Mouse (Mus musculus): ENCODE measurements around the gene Rbms3.

Gene Rbms3

DNA sequence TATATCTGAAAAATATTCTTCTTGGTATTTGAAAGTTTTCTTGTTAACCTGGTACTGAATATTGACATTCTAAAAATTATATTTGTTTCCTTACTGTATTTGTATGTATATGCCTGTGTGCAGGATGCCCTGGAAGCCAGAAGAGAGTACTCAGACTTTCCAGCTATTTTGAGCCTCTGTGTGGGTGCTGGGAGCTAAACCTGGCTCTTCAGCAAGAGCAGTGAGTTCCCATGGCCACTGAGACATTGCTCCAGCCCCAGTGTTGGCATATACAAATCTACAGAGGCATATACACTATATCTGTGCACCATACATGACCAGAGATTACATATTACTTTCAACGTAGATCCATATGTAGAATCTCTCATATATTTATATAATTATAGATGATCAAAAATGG, 581.1 kb downstream of the Rbms3 start:
- no peak for DNase-seq (ENCODE audit: low read depth, low spot score)

DNA sequence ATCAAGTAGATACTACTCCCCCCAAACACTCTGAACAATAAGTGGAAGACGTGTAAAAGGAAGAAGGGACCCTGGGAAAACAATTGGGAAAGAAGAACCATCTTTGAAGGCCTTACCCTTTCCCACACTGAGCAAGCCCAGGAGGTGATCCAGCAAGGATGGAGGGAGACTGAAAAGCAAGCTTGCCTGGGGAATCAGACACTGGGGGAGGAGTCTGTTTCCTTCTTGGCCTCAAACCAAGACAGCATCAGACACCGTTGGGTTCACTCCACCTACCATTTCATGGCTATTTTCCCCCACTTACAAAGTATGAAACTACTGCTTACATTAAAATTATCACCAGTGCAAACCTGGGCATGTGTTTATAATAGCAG, 587.7 kb downstream of the Rbms3 start:
- DNase-seq (ENCODE audit: low read depth, low spot score), result no peak

DNA sequence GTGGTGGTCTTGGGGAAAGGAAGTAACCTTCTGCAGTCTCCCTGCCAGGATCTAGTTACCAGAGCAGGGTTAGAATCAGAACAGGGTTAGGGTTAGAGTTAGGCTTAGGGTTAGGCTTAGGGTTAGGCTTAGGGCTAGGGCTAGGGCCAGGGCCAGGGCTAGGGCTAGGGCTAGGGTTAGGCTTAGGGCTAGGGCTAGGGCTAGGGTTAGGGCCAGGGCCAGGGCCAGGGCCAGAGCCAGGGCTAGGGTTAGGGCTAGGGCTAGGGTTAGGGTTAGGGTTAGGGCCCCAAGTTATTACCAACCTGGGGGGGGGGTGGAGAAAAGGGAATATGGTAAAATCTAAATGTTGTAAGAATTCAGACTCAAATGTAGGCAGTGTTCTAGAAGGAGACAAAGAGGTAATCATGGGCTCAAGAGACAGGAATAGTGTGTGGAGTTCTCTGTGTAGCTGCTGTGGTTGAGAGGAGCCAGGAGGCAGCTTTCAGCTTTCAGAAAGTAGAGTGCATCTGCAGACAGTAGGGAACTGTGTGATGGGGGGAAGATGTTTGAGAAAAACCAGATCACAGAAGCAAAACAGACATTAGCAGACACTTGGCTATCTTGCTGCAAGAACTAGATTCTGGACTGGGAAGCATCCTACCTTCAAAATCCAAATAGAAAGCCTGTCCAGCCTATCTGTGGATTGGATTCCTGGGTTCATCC, 588.3 kb downstream of the Rbms3 start:
- no peak for DNase-seq (ENCODE audit: low read depth, low spot score)

DNA sequence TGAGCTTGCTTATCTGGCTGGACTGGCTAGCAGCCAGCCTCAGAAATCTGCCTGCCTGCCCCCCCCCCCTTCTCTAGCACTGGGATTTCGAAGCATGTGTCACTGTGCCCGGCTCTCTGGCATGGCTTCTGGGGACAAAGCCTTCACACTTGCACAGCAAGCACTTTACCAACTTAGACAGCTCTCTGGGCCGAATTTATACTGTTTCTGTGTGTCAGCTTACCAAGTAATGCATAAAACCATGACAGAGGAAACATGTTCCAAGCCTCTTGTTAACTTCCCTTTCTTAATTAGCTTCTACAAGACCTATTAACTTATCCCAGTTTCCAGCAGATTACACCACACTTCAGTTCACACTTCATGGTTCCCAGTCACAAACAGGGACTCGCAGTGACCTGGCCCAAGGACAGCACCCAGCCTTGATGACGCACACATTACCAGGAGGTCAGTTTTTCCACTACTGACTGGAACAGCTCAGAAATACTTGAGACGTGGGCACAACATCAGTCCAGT, 589.7 kb downstream of the Rbms3 start:
- DNase-seq (ENCODE audit: low read depth, low spot score), result no peak

DNA sequence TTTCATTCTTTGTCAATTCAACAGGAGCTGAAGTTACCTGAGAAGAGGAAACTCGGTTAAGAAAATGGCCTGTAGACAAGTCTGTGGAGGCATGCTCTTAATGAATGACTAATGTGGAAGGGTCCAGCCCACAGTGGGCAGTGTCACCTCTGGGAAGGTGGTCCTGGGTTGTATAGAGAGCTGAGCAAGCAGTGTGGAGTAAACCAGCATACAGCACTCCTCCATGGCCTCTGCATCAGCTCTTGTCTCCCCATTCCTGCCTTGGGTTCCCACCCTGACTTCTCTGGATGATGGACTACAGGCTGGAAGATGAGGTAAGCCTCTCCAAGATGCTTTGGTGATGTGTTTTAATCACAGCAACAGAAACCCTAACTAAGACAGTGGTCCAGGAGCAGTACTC, 597.0 kb downstream of the Rbms3 start:
- DNase-seq (ENCODE audit: low read depth, low spot score), result no peak

DNA sequence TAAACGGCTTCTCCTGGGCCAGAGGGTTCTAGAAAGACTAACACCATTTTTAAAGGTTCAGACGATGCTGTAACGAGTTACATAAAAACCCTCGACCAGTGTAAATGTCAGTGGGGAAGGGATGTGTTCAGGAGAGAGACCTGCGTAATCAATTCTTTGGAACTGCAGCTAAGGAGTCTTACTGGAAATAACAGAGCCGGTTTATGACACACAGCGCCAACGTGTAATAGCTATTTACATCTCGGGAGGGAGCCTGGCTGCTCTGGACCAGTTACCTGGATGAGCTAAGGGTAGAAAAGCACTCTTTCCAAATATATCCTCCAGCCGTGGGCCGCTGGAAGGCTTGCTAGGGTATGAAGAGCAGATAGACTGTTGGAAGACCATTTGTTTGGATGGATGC, 598.5 kb downstream of the Rbms3 start:
- no peak for DNase-seq (ENCODE audit: low read depth, low spot score)

DNA sequence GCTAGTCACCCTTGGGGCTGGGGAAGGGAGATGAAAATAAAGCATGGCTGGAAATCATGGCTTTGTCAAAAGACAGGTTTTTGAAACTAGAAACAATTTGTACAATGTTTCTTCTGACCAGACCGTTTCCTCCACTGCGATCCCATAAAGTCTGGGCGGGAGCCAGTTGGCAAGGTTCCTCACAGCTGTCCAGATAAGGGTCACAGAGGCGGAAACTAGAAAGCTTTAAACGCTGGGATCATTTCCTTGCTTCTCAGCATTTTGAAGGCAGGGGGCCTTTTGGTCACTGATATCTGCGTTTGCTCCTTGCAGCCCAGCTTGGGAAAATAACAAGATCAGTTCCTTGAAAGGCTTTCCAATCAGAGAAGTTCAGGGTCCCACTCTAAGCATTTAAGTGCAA, 598.9 kb downstream of the Rbms3 start:
- no peak for DNase-seq (ENCODE audit: low read depth, low spot score)

DNA sequence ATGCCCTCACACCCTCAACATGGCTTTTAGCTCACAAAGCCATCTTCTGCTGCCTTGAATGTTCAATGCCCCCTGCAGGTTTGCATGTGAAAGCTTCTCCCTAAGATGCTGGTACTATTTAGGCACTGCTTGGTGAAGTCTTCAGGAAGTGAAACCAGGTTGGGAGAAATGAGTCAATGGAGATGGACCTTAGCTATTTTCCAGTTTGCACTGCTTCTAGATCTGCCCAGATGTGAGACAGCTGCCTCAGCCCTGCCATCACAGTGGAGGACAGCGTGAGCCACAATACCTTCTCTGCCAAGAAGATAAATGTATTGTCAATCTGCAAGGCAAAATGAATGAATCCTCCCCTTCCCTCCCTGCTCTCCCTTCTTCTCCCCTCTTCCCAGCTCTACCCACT, 599.8 kb downstream of the Rbms3 start:
- no peak for DNase-seq (ENCODE audit: low read depth, low spot score)

DNA sequence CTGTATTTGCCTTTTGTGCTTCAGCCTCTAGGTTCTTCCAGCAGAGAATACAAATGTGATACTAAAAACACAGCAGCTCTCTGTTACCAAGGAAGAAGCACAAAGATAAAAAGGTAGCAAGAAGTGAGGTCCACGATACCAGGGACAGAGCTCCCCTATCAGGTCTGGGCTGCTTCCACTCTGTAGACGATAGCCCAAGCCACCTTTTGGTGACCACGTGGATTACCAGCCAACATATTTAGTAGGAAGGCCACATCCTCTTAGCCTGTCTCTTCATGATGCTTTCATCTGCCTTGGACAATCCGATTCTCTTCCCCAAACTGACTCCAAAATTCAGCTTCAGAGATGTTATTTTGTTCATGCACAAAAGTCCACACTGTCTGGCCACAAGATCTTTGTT, 601.1 kb downstream of the Rbms3 start:
- DNase-seq (ENCODE audit: low read depth, low spot score), result no peak

DNA sequence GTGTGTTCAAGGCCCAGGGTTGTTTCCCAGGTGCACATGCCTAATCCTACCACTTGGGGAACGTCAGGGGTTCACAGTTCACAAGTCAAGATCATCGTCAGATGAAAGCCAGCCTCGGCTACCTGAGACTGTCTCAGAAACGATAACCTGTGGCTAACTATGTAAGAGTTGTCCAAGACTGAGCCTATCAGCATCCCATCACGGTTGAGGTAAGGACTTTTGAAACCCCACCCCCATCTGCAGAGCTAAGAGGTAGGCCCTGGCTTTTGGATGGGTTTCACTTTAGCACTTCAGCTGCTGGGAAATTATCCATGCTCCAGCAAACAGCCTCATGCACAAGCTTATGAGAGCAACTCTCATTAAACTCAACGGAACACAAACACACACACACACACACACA, 607.6 kb downstream of the Rbms3 start:
- DNase-seq (ENCODE audit: low read depth, low spot score), result no peak

DNA sequence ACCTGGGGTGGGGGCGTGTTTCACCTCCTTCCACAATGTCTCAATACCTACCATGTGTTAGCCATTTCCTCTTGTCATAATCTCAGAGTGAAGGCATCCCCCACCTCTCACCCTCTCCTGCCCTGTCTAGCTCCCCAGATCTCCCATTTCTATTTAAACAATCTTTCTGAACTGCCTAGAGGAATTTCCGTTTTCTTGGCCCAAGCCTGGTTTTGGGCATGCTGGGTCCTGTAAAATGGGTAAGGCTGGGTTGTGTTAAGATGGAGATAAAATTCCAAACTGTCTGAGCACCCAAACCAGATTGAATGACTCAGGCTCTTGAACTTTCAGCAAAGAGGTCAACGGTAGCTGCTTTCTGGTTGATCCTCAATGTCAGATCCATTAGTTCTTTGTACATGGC, 608.2 kb downstream of the Rbms3 start:
- DNase-seq (ENCODE audit: low read depth, low spot score), result no peak

DNA sequence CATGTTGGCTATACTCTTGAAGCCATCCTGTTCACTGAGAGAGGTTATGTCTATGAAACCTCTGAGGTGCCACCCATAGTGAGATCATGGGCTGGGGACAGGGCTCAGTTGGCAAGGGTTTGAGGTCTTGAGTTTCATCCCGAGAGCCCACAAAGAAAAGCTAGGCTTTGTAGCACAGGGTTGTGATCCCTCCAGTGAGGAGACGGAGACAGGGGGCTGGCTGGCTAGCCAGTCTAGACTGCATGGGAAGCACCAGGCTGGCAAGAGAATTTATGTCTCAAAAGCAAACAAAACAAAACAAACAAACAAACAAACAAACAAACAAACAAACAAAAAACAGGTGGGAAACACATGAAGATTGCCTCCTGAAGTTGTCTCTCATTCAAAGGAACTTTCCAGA, 609.5 kb downstream of the Rbms3 start:
- DNase-seq (ENCODE audit: low read depth, low spot score), result no peak

DNA sequence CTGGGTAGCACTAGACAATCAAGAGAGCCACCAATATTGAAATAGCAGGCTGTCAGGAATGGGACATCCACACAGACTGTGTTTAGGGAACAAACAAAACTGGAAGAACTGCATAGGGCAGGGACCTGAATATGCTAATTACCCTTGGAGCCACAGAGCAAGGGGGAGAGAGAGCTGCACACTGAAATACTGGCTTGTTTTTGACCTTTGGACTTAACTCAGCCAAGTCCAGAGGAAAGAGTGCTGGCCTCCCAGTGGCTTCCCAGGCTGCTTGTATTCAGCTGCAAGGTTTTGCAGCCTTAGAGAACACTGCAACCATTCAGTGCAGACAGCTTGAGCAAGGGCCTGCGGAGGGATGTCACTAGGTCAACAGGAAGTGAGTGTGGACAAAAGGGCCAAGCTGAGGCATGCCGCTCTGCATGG, 611.0 kb downstream of the Rbms3 start:
- DNase-seq (ENCODE audit: low read depth, low spot score), result no peak

DNA sequence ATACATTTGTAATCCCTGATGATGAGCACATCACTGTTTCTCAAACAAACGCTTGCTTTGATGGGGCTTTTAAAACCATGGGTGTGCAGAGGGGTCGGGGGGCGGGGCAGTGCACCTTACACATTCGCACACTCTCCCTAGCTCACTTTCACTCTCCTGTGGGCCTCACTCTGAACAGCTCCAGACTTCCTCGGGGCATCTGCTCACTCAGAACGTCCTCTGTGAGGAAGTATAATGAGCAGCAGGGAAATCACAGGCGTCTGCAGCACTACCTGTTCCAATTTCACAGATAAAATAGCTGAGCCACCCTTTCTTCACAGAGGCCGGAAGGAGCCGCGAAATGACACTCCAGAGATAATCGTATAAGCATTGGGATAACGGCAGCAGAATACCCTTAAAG, 611.4 kb downstream of the Rbms3 start:
- DNase-seq (ENCODE audit: low read depth, low spot score), result no peak

DNA sequence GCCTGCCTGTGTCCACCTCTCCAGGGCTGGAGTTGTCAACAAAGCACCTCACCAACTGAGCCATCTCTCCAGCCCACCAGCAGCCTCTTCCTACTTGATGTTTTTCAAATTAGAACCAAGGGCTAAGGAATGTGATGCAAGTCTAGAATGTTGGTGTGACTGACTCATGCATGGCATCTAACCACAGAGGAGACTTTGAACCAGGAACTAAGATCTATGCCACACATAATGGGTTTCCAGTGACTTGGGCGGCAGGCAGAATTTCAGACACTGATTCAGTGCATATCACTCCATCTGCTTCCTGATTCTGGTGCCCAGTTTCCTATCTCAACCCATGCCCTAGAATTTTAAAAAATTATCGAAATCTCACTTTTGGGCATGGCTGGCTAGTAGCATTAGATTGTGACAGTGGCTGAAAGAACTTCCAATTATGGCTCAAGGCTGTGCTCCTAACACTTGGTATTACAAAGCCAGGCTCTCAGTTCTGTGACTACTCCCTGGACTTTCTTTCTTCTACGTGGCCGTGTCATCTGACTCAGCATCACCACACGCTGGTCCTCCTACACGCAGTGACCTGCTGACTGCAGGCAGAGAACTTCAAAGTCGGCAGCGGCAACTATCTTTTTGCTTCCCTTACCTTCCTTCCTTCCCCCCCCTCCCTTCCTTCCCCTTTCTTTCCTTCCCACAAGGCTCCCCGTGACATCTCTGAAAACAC, 613.0 kb downstream of the Rbms3 start:
- DNase-seq (ENCODE audit: low read depth, low spot score), result no peak

DNA sequence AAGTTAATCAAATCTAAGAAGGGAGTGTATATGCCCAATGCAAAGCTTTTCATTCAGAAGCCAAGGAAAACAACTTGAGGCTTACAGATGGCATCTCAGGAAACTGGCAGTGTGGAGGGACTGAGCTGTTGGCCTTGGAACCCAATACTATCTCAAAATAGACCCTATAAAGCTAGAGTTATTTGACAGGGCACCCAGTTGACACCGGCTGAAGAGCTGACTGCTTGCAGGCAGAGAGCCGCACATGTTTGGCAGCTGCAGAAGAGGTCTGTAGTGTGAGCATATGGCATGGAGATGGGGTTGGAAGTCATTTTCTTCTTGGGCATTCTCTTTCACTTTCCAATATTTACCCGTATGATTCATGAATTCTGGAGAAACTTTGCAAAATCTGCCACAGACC, 616.3 kb downstream of the Rbms3 start:
- no peak for DNase-seq (ENCODE audit: low read depth, low spot score)

DNA sequence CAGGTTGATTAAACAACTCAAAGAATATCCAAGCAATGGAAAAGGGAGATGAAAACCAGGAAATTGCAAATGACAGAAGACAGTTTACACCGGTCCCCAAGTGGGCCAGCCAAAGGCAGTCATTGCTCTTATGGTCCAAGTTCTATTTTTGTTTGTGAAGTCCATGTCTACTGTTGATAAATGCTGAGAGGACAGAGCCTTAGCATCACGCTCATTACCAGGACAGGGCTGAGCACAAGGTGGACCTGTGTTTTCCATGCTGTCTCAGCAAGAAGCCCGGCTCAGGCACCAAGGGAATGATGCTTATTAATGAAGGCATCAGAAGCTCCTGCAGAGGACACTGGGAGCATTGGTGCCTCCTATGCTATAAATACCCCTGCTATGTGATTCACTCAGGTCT, 618.9 kb downstream of the Rbms3 start:
- DNase-seq (ENCODE audit: low read depth, low spot score), result no peak

DNA sequence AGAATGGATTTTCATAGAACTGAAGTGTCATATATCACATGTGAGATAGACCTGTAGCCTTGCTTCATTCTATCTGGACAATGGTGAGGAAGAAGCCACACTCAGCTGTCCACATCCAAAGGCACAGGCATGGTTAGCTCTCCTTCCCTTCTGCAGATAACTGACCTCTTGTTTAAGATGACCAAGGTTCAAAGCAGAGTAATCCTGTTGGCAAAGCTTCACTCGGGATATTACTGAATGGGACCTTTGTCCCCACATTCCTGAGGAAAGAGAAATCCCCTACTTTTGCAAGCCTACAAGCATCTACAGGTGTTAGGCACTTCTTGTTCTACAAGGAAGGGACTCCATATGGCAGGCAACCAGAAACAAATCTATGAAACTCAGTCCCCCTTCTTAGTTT, 621.5 kb downstream of the Rbms3 start:
- no peak for DNase-seq (ENCODE audit: low read depth, low spot score)

DNA sequence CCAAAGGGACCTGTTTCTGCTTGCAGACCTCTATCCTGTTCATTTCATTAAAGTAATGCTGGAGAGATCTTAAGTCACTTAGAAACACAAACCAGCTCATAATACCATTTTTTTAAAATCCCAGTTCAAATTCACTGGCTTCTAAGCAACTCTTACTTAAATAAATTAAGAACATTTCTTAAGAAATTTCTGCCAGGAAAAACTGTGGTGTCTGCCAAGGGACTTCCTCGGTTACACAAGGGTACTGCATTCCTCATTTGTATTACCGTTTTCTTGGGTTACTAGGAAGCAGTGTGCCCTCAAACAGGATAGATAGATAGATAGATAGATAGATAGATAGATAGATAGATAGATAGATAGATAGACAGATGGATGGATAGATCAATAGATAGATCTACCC, 627.6 kb downstream of the Rbms3 start:
- no peak for DNase-seq (ENCODE audit: low read depth, low spot score)

DNA sequence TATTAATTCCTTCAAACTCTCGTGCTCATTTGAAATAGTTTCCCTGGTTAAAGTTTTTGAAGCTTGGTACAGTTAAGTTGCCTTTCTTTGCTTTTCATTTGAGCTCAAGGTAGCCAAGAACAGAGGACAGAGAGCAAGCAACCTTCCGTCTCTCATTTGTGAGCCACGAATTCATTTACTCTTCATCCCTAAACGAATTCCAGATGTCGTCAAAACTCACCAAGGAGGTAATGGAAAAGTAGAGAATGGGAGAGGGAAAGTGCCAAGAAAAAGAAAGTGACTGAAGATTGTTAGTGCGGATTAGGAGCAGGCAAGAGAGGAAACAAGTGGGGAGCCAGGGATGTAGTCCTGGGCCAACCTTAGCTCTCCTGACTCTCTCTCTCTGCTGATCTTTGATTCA, 630.5 kb downstream of the Rbms3 start:
- no peak for DNase-seq (ENCODE audit: low read depth, low spot score)

DNA sequence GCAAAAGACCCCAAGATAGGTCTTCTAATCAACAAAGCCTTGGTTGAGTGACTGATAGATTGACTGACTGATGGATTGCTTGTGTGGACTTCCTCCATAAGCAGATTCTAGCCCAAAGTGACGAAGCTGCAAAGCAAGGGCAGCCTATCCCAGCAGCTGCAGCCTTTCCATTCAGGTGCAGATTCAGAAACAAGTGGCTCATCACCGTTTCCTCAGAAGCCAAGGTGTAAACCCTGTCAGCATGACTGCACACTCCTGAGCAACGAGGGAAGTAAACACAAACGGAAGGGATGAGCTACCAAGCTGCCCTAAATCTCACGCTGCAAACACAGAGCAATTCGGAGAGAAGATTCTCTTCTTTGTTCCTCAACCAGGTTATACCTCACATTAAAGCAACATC, 639.4 kb downstream of the Rbms3 start:
- DNase-seq (ENCODE audit: low read depth, low spot score), result no peak

DNA sequence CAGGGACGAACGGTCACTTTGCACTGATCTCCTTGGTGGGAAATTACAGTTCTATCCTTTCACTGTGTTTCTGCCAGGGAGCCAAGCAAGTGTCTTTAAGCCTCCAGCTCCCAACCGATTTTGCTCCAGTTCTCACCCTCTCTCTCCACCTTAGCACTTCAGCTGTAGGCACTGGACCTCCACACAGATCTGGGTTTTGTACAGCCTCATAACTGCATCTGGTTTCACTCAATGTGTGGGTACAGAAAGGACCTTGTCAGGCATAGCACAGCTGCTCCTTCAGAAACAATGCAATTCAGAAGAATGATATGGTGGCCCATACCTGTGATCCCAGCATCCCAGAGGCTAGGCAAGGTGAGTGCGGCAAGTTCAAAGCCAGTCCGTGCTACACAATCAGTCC, 648.9 kb downstream of the Rbms3 start:
- no peak for DNase-seq (ENCODE audit: low read depth, low spot score)

DNA sequence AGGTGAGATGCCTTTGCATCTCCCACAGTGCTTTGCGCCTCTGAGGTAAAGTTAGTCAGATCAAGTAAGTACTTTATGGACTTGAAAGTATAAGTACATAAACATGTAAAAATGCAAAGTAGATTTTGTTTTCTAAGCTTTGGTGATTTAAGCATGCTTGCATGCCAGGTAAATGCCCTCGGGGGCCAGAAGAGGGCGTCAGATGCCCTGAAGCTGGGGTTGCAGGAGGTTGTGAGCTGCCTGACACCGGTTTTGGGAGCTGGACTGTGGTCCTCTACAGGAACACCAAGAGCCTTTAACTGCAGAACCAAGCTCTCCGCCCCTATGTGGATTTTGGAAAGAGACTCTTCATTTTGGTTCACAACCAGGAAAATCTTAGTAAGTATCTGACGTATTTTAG, 652.3 kb downstream of the Rbms3 start:
- DNase-seq (ENCODE audit: low read depth, low spot score), result no peak
